Mouse (Mus musculus) layer of hippocampus, adult 8-10 months (tissue): ENCODE results near the gene Cntn6. TPM values are rescaled to one million over a fixed set of nuclear protein-coding genes. Genes with fewer than 3 reads are reported as not detected.

Experiments used
- DNase-seq, 2 experiments: peaks; one replicate each; pipeline ENCODE4 v3.0.0; 2022; ENCODE audit warnings: low spot score in 2 of 2
- total RNA-seq, 4 experiments: library from RNA; stranded (reverse); gene quantifications; 2 replicates each; pipeline ENCODE4 v1.2.4; 2022

The Cntn6 gene
- total RNA-seq: 1 to 10 TPM; 7.4 to 8.0 (median 7.9) TPM

- peak; percentile 13 to 16 for DNase-seq
Observed at GRCm38 (mm10) chr6:104492490-104493431, at the start of gene Cntn6. Gene Cntn6 (plus strand): TSS chr6:104492790.

GRCm38 (mm10) chr6:104443731-104444130 is 48.9 kb upstream of the Cntn6 start:
- DNase-seq: no peak

- no peak for DNase-seq
Observed at GRCm38 (mm10) chr6:104470706-104471105, 21.9 kb upstream of the Cntn6 start.

- DNase-seq: no peak
Observed at GRCm38 (mm10) chr6:104479242-104479641, 13.3 kb upstream of the Cntn6 start.

GRCm38 (mm10) chr6:104493459-104493858 is 869 bp downstream of the Cntn6 start:
- no peak for DNase-seq

GRCm38 (mm10) chr6:104495801-104496200 is 3.2 kb downstream of the Cntn6 start:
- no peak for DNase-seq

GRCm38 (mm10) chr6:104563993-104564392 is 71.4 kb downstream of the Cntn6 start:
- DNase-seq: no peak

GRCm38 (mm10) chr6:104569564-104569963 is 77.0 kb downstream of the Cntn6 start:
- DNase-seq: no peak

GRCm38 (mm10) chr6:104588028-104588427 is 95.4 kb downstream of the Cntn6 start:
- DNase-seq: no peak

- no peak for DNase-seq
Observed at GRCm38 (mm10) chr6:104600838-104601397, 108.3 kb downstream of the Cntn6 start.

GRCm38 (mm10) chr6:104602894-104603293 is 110.3 kb downstream of the Cntn6 start:
- no peak for DNase-seq

- no peak for DNase-seq
Observed at GRCm38 (mm10) chr6:104603371-104603770, 110.8 kb downstream of the Cntn6 start.

GRCm38 (mm10) chr6:104605214-104605613 is 112.6 kb downstream of the Cntn6 start:
- DNase-seq: no peak

- no peak for DNase-seq
Observed at GRCm38 (mm10) chr6:104653518-104653917, 160.9 kb downstream of the Cntn6 start.

- DNase-seq: no peak
Observed at GRCm38 (mm10) chr6:104668701-104669100, 176.1 kb downstream of the Cntn6 start.

GRCm38 (mm10) chr6:104674249-104674648 is 181.7 kb downstream of the Cntn6 start:
- no peak for DNase-seq

GRCm38 (mm10) chr6:104679809-104680495 is 187.4 kb downstream of the Cntn6 start:
- DNase-seq: no peak

GRCm38 (mm10) chr6:104687980-104688379 is 195.4 kb downstream of the Cntn6 start:
- no peak for DNase-seq

- DNase-seq: no peak
Observed at GRCm38 (mm10) chr6:104688439-104689125, 196.0 kb downstream of the Cntn6 start.

GRCm38 (mm10) chr6:104728571-104728970 is 236.0 kb downstream of the Cntn6 start:
- DNase-seq: no peak

- DNase-seq: no peak
Observed at GRCm38 (mm10) chr6:104734256-104734655, 241.7 kb downstream of the Cntn6 start.
